Mouse (Mus musculus) liver, postnatal 0 days (tissue): ENCODE measurements at regions not wholly inside any gene's neighbourhood (a gene's known extent, or its start where the extent isn't known, plus 50 kb on each side); places are given as distances from the start of the nearest gene placed in this dataset.

Source experiments
- ATAC-seq: fragments of 200-750 bp; cut with Nextera tagmentation; 2 replicates; pipeline ENCODE4 v1.8.0; 2017; ENCODE audit warnings: mild to moderate bottlenecking, moderate library complexity
- DNase-seq: peaks from one replicate; pipeline ENCODE4 v3.0.0-alpha.2; 2016
- H3K27ac ChIP-seq: fragments of 300-500 bp; sonication (generic); 2 replicates; pipeline ENCODE4 v1.5.1; 2014; ENCODE audit warnings: antibody characterized with exemption, moderate library complexity, mild to moderate bottlenecking, low read depth
- H3K27me3 ChIP-seq: fragments of 300-500 bp; sonication (generic); 2 replicates; pipeline ENCODE4 v1.6.1; 2014; ENCODE audit warnings: low read length, control low read depth, mixed read lengths; ENCODE audit not compliant: insufficient read depth
- H3K36me3 ChIP-seq: fragments of 300-500 bp; sonication (generic); replicated peaks from 2 replicates; pipeline ENCODE4 v1.6.1; 2014; ENCODE audit warnings: mild to moderate bottlenecking, control low read depth, low read length, moderate library complexity, mixed read lengths; ENCODE audit not compliant: insufficient read depth
- H3K4me1 ChIP-seq: fragments of 300-500 bp; sonication (generic); 2 replicates; pipeline ENCODE4 v1.6.1; 2014; ENCODE audit warnings: antibody characterized with exemption, mild to moderate bottlenecking, control low read depth; ENCODE audit not compliant: insufficient read depth
- H3K4me2 ChIP-seq: fragments of 300-500 bp; sonication (generic); 2 replicates; pipeline ENCODE4 v1.6.1; 2014; ENCODE audit warnings: low read depth, mild to moderate bottlenecking, low read length, moderate library complexity, mixed read lengths
- H3K4me3 ChIP-seq: fragments of 300-500 bp; sonication (generic); 2 replicates; pipeline ENCODE4 v1.5.1; 2014; ENCODE audit warnings: low read depth, low read length
- H3K9ac ChIP-seq: fragments of 300-500 bp; sonication (generic); replicated peaks from 2 replicates; pipeline ENCODE4 v1.6.1; 2014; ENCODE audit warnings: mild to moderate bottlenecking, moderate library complexity
- H3K9me3 ChIP-seq: fragments of 300-500 bp; sonication (generic); 2 replicates; pipeline ENCODE4 v1.6.1; 2016; ENCODE audit warnings: mild to moderate bottlenecking, control low read depth, low read length, mixed read lengths
- CTCF ChIP-seq: sonication (generic); IDR thresholded peaks from 2 replicates; pipeline ENCODE4 v1.5.1; 2016; ENCODE audit warnings: antibody characterized with exemption, low read depth
- EP300 ChIP-seq: IDR thresholded peaks from 2 replicates; pipeline ENCODE4 v1.6.1; 2016; ENCODE audit warnings: antibody characterized with exemption, low read depth, mild to moderate bottlenecking
- WGBS: fragments of 180-500 bp; shearing (Covaris S2); extraction: QIAGEN DNeasy Blood & Tissue Kit; methylation state at CpG from one replicate; pipeline ENCODE4 v1.1.7; 2014; ENCODE audit not compliant: insufficient replicate concordance; 5-methylcytosine and 5-hydroxymethylcytosine counted together

DNA sequence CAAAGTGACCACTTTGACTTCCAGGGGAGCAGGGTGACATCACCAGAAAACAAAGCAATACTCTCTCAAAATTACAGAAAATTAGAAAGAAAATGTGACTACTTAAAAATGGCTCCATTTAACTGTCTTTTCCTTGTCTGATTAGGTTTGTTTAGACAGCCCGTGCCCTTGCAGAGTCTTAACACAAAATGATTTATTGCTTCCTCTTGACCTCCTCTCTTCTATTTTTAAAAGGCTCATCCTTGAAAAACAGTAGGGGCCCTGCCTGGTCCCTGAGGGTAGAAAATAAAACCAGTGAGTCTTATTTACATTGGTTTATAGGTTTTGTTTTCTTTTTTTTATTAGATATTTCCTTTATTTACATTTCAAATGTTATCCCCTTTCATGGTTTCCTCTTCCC lies 196.8 kb upstream of the Pcsk5 start:
- DNase-seq (no peak), ATAC-seq (no peak)
- Histone ChIP-seq H3K4me1 (no peaks in the 10 kb centered on the region), H3K4me3 (no peak overlapping the region), H3K27me3 (no peaks in the 10 kb centered on the region), H3K4me2 (no peak overlapping the region), H3K9ac (no peak overlapping the region), H3K36me3 (no peaks in the 10 kb centered on the region), H3K27ac (no peak overlapping the region), H3K9me3 (no peaks in the 10 kb centered on the region)
- TF ChIP-seq CTCF (no peak), EP300 (no peak)
- 62% methylated on average over 1 of the region's 1 CpGs for WGBS

DNA sequence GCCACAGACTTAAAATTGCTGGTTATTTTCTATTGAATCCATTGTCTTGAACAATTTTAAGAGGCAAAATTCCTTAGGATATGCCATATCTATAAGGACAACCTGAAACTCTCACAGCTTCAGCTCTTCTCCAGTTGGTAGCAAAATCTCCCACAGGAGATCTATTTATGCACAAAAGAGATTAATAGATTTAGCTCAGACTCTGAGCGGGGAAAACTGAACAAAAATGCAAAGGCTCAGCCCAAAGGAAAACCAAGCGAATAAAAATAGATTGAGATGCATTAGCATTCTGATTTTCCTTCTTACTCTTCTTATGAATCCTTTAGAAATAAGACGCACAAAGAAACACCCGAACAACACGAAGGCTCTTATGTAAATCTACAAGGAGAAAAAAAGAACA lies 196.2 kb upstream of the Pcsk5 start:
- Histone ChIP-seq H3K9ac (no peak overlapping the region), H3K36me3 (no peaks in the 10 kb centered on the region), H3K4me3 (no peak overlapping the region), H3K27me3 (no peaks in the 10 kb centered on the region), H3K9me3 (no peaks in the 10 kb centered on the region), H3K4me2 (no peak overlapping the region), H3K4me1 (no peaks in the 10 kb centered on the region), H3K27ac (no peak overlapping the region)
- ATAC-seq (no peak), DNase-seq (no peak)
- WGBS, result 81% methylated on average over 5 of the region's 5 CpGs
- TF ChIP-seq EP300 (no peak), CTCF (no peak)

DNA sequence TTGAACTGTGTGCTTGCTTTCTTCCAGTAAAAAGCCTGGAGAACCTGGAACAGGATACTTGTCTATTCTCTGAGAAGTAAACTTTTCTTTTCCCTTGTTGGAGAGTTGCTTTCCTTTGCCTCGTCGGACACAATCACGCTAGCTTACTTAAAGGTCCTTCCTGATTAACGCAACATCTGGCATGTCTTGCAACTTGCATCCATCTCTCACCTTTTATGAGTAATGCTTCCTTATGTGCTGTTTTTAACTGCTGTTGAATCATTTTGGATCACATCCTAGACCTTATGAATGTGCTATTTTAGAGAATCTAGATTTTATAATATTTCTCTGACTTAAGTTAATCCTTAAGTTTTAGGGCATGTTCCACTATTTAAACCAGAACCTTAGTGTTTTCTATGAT lies 188.4 kb upstream of the Pcsk5 start:
- ATAC-seq, result no peak
- H3K36me3 ChIP-seq, result no peaks in the 10 kb centered on the region
- H3K27ac ChIP-seq, result no peak overlapping the region
- H3K4me1 ChIP-seq, result no peaks in the 10 kb centered on the region
- TF ChIP-seq EP300, result no peak
- no peak for TF ChIP-seq CTCF
- H3K4me2 ChIP-seq, result no peak overlapping the region
- no peak for DNase-seq
- H3K9me3 ChIP-seq, result no peaks in the 10 kb centered on the region
- H3K4me3 ChIP-seq, result no peak overlapping the region
- H3K27me3 ChIP-seq, result no peaks in the 10 kb centered on the region
- H3K9ac ChIP-seq, result no peak overlapping the region
- 76% methylated on average over 4 of the region's 4 CpGs for WGBS

DNA sequence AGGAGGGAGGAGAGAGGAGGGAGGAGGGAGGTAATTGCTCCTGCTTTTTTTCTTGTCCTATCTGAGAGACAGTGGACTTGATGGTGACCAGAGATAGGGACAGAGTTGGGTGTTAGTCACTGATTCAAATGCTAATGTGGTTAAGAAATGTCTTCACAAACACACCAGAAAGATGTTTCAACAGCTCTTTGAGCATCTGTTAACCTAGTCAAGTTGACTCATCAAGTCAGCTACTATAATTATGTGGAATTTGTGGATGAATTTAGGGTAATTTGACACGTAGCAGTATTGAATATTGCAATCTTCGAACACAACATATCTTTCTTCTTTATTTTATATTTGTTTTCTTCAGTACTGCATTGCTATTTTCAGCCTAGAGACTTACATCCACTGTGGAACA lies 182.9 kb upstream of the Pcsk5 start:
- WGBS, result 69% methylated on average over 2 of the region's 2 CpGs

DNA sequence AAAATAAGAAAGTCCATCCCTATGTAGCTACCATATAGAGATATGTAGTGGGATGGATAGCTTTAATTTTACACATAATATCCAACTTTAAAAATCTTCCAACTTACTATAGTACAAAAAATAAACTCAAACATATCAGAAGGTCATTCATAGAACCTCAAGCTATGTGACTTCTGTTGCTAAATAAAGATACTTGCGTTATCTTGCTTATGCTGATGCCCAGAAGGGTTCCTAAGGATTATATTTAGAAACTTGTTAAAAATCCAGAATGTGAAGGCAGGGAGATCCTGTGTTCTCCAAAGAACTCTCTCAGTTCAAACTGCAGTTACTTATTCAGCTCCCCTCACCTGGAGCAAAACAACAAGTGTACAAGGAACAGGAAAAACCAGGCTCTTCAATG lies 177.9 kb upstream of the Pcsk5 start:
- H3K27me3 ChIP-seq, result no peaks in the 10 kb centered on the region
- DNase-seq (no peak), ATAC-seq (no peak)
- H3K36me3 ChIP-seq, result no peaks in the 10 kb centered on the region
- WGBS, result 79% methylated on average over 1 of the region's 1 CpGs
- H3K9me3 ChIP-seq, result no peaks in the 10 kb centered on the region
- no peak overlapping the region for H3K9ac ChIP-seq
- TF ChIP-seq CTCF, result no peak
- no peak for TF ChIP-seq EP300
- H3K27ac ChIP-seq, result no peak overlapping the region
- H3K4me1 ChIP-seq, result no peaks in the 10 kb centered on the region
- H3K4me2 ChIP-seq, result no peak overlapping the region
- H3K4me3 ChIP-seq, result no peak overlapping the region

More for the DNA sequence above, 182.9 kb upstream of the Pcsk5 start:
- H3K36me3 ChIP-seq, result no peaks in the 10 kb centered on the region
- H3K4me2 ChIP-seq, result no peak overlapping the region
- no peak for DNase-seq
- no peaks in the 10 kb centered on the region for H3K9me3 ChIP-seq
- H3K27me3 ChIP-seq, result no peaks in the 10 kb centered on the region
- no peak overlapping the region for H3K4me3 ChIP-seq
- no peak overlapping the region for H3K9ac ChIP-seq
- H3K4me1 ChIP-seq, result no peaks in the 10 kb centered on the region
- no peak for ATAC-seq
- H3K27ac ChIP-seq, result no peak overlapping the region
- TF ChIP-seq EP300, result no peak
- TF ChIP-seq CTCF, result no peak

GRCm38 (mm10) chr19:18012029-18012428 lies 174.6 kb upstream of the Pcsk5 start:
- Histone ChIP-seq H3K4me2 (no peak overlapping the region), H3K9me3 (no peaks in the 10 kb centered on the region), H3K4me1 (no peaks in the 10 kb centered on the region), H3K4me3 (no peak overlapping the region), H3K9ac (no peak overlapping the region), H3K36me3 (no peaks in the 10 kb centered on the region), H3K27ac (no peak overlapping the region), H3K27me3 (no peaks in the 10 kb centered on the region)
- TF ChIP-seq CTCF (no peak), EP300 (no peak)
- no peak for ATAC-seq
- WGBS, result 77% methylated on average over 7 of the region's 7 CpGs
- no peak for DNase-seq

- ATAC-seq, result no peak
- Histone ChIP-seq H3K27me3 (no peaks in the 10 kb centered on the region), H3K9ac (no peak overlapping the region), H3K4me2 (no peak overlapping the region), H3K27ac (no peak overlapping the region), H3K36me3 (no peaks in the 10 kb centered on the region), H3K4me1 (no peaks in the 10 kb centered on the region), H3K4me3 (no peak overlapping the region), H3K9me3 (no peaks in the 10 kb centered on the region)
- no peak for DNase-seq
- 71% methylated on average over 3 of the region's 3 CpGs for WGBS
- no peak for TF ChIP-seq CTCF
- no peak for TF ChIP-seq EP300
Observed at GRCm38 (mm10) chr19:17997561-17997960, 160.1 kb upstream of the Pcsk5 start.
